Mouse (Mus musculus): ENCODE data around the gene Chchd10. TPM values are rescaled to one million over a fixed set of nuclear protein-coding genes. Genes with fewer than 3 reads are reported as not detected.

The Chchd10 gene
- polyA plus RNA-seq, 1 experiment: 40.4 TPM

GRCm38 (mm10) chr10:75941042-75941824 is 8.3 kb downstream of the Chchd10 start:
- DNase-seq (ENCODE audit: low read depth): no peak
- TF ChIP-seq CTCF (IDR thresholded peaks at IDR 0.05; ENCODE audit: borderline replicate concordance, extremely low read depth, insufficient read depth, insufficient read length) (no peak), POLR2A (IDR thresholded peaks at IDR 0.05; ENCODE audit: borderline replicate concordance, extremely low read depth, insufficient read depth, insufficient read length, poor library complexity, severe bottlenecking) (no peak)

- TF ChIP-seq CTCF (IDR thresholded peaks at IDR 0.05; ENCODE audit: borderline replicate concordance, extremely low read depth, insufficient read depth, insufficient read length): no peak
- no peak for TF ChIP-seq POLR2A (IDR thresholded peaks at IDR 0.05; ENCODE audit: borderline replicate concordance, extremely low read depth, insufficient read depth, insufficient read length, poor library complexity, severe bottlenecking)
- no peak for DNase-seq (ENCODE audit: low read depth)
Measured at GRCm38 (mm10) chr10:75942736-75943477, 10.0 kb downstream of the Chchd10 start, which contains the start of gene Vpreb3. TSS of gene Vpreb3 (plus strand) at chr10:75943057.

GRCm38 (mm10) chr10:75944066-75944772 is 11.3 kb downstream of the Chchd10 start:
- TF ChIP-seq CTCF (IDR thresholded peaks at IDR 0.05; ENCODE audit: borderline replicate concordance, extremely low read depth, insufficient read depth, insufficient read length) (no peak), POLR2A (IDR thresholded peaks at IDR 0.05; ENCODE audit: borderline replicate concordance, extremely low read depth, insufficient read depth, insufficient read length, poor library complexity, severe bottlenecking) (no peak)
- DNase-seq (ENCODE audit: low read depth): peak; percentile 75

- TF ChIP-seq CTCF (IDR thresholded peaks at IDR 0.05; ENCODE audit: borderline replicate concordance, extremely low read depth, insufficient read depth, insufficient read length) (no peak), POLR2A (IDR thresholded peaks at IDR 0.05; ENCODE audit: borderline replicate concordance, extremely low read depth, insufficient read depth, insufficient read length, poor library complexity, severe bottlenecking) (no peak)
- no peak for DNase-seq (ENCODE audit: low read depth)
Measured at GRCm38 (mm10) chr10:75945213-75945612, 12.3 kb downstream of the Chchd10 start.

- TF ChIP-seq CTCF (IDR thresholded peaks at IDR 0.05; ENCODE audit: borderline replicate concordance, extremely low read depth, insufficient read depth, insufficient read length) (no peak), POLR2A (IDR thresholded peaks at IDR 0.05; ENCODE audit: borderline replicate concordance, extremely low read depth, insufficient read depth, insufficient read length, poor library complexity, severe bottlenecking) (no peak)
- DNase-seq (ENCODE audit: low read depth): no peak
Measured at GRCm38 (mm10) chr10:75945896-75946295, 13.0 kb downstream of the Chchd10 start.

GRCm38 (mm10) chr10:75948079-75948478 is 15.1 kb downstream of the Chchd10 start:
- no peak for TF ChIP-seq POLR2A (IDR thresholded peaks at IDR 0.05; ENCODE audit: borderline replicate concordance, extremely low read depth, insufficient read depth, insufficient read length, poor library complexity, severe bottlenecking)
- TF ChIP-seq CTCF (IDR thresholded peaks at IDR 0.05; ENCODE audit: borderline replicate concordance, extremely low read depth, insufficient read depth, insufficient read length): no peak
- DNase-seq (ENCODE audit: low read depth): no peak

- TF ChIP-seq CTCF (IDR thresholded peaks at IDR 0.05; ENCODE audit: borderline replicate concordance, extremely low read depth, insufficient read depth, insufficient read length) (no peak), POLR2A (IDR thresholded peaks at IDR 0.05; ENCODE audit: borderline replicate concordance, extremely low read depth, insufficient read depth, insufficient read length, poor library complexity, severe bottlenecking) (no peak)
- no peak for DNase-seq (ENCODE audit: low read depth)
Measured at GRCm38 (mm10) chr10:75949053-75950045, 16.4 kb downstream of the Chchd10 start.

GRCm38 (mm10) chr10:75950791-75951210 is 17.9 kb downstream of the Chchd10 start:
- TF ChIP-seq CTCF (IDR thresholded peaks at IDR 0.05; ENCODE audit: borderline replicate concordance, extremely low read depth, insufficient read depth, insufficient read length) (no peak), POLR2A (IDR thresholded peaks at IDR 0.05; ENCODE audit: borderline replicate concordance, extremely low read depth, insufficient read depth, insufficient read length, poor library complexity, severe bottlenecking) (no peak)
- peak; percentile 43 for DNase-seq (ENCODE audit: low read depth)

GRCm38 (mm10) chr10:75951424-75952050 is 18.6 kb downstream of the Chchd10 start:
- peak; percentile 48; the same call in 1 of the 2 replicates for TF ChIP-seq CTCF (IDR thresholded peaks at IDR 0.05; ENCODE audit: borderline replicate concordance, extremely low read depth, insufficient read depth, insufficient read length)
- no peak for TF ChIP-seq POLR2A (IDR thresholded peaks at IDR 0.05; ENCODE audit: borderline replicate concordance, extremely low read depth, insufficient read depth, insufficient read length, poor library complexity, severe bottlenecking)
- peak; percentile 81 for DNase-seq (ENCODE audit: low read depth)

GRCm38 (mm10) chr10:75954381-75954811 is 21.5 kb downstream of the Chchd10 start, which contains the start of gene Gm5134:
TSS of gene Gm5134 (plus strand) at chr10:75954514.
- no peak for DNase-seq (ENCODE audit: low read depth)
- TF ChIP-seq POLR2A (IDR thresholded peaks at IDR 0.05; ENCODE audit: borderline replicate concordance, extremely low read depth, insufficient read depth, insufficient read length, poor library complexity, severe bottlenecking): no peak
- TF ChIP-seq CTCF (IDR thresholded peaks at IDR 0.05; ENCODE audit: borderline replicate concordance, extremely low read depth, insufficient read depth, insufficient read length): no peak
